Mouse (Mus musculus): ENCODE data around the gene Tubb1. TPM values are rescaled to one million over a fixed set of nuclear protein-coding genes. Genes with fewer than 3 reads are reported as not detected.

The Tubb1 gene
- polyA plus RNA-seq, 1 experiment from 2014 or later = 6.6 TPM

GRCm38 (mm10) chr2:174426856-174427255, 23.6 kb upstream of the Tubb1 start:
- H3K36me3 ChIP-seq (replicated peaks; ENCODE audit: control insufficient read depth, insufficient read depth, low read depth, low read length) = peaks cover 5% of the 10 kb centered on the region
- no peak overlapping the region for H3K4me2 ChIP-seq (ENCODE audit: low read depth, low read length)
- H3K27ac ChIP-seq (replicated peaks; ENCODE audit: low read depth, low read length) = no peak overlapping the region
- H3K27me3 ChIP-seq (ENCODE audit: control insufficient read depth, insufficient read depth, low read length) = no peaks in the 10 kb centered on the region
- no peak for DNase-seq (ENCODE audit: low spot score)
- no peaks in the 10 kb centered on the region for H3K4me1 ChIP-seq (ENCODE audit: control insufficient read depth, insufficient read depth, low read length)
- no peaks in the 10 kb centered on the region for H3K9me3 ChIP-seq (replicated peaks; ENCODE audit: control insufficient read depth, low read length)
- H3K4me3 ChIP-seq (ENCODE audit: low read depth, low read length) = no peak overlapping the region
- ATAC-seq (replicated peaks; ENCODE audit: insufficient number of reproducible peaks, low FRiP score, low TSS enrichment, low read depth) = no peak
- no peak overlapping the region for H3K9ac ChIP-seq (replicated peaks; ENCODE audit: low read length)
- 91% methylated on average over 12 of the region's 12 CpGs for WGBS

- no peaks in the 10 kb centered on the region for H3K4me1 ChIP-seq (ENCODE audit: control insufficient read depth, insufficient read depth, low read length)
- peaks cover 3% of the 10 kb centered on the region for H3K36me3 ChIP-seq (replicated peaks; ENCODE audit: control insufficient read depth, insufficient read depth, low read depth, low read length)
- no peak overlapping the region for H3K4me2 ChIP-seq (ENCODE audit: low read depth, low read length)
- WGBS = 78% methylated on average over 18 of the region's 18 CpGs
- no peaks in the 10 kb centered on the region for H3K9me3 ChIP-seq (replicated peaks; ENCODE audit: control insufficient read depth, low read length)
- no peak overlapping the region for H3K27ac ChIP-seq (replicated peaks; ENCODE audit: low read depth, low read length)
- DNase-seq (ENCODE audit: low spot score) (no peak), ATAC-seq (replicated peaks; ENCODE audit: insufficient number of reproducible peaks, low FRiP score, low TSS enrichment, low read depth) (peak; percentile 24; the same call in 1 of the 2 replicates)
- H3K27me3 ChIP-seq (ENCODE audit: control insufficient read depth, insufficient read depth, low read length) = no peaks in the 10 kb centered on the region
- H3K9ac ChIP-seq (replicated peaks; ENCODE audit: low read length) = no peak overlapping the region
- H3K4me3 ChIP-seq (ENCODE audit: low read depth, low read length) = no peak overlapping the region
Observed at GRCm38 (mm10) chr2:174428076-174428835, 22.2 kb upstream of the Tubb1 start.

- ATAC-seq (replicated peaks; ENCODE audit: insufficient number of reproducible peaks, low FRiP score, low TSS enrichment, low read depth) = no peak; the same call in 1 of the 2 replicates
- Histone ChIP-seq H3K4me1 (ENCODE audit: control insufficient read depth, insufficient read depth, low read length) (no peaks in the 10 kb centered on the region), H3K9me3 (replicated peaks; ENCODE audit: control insufficient read depth, low read length) (no peaks in the 10 kb centered on the region), H3K4me2 (ENCODE audit: low read depth, low read length) (no peak overlapping the region), H3K27me3 (ENCODE audit: control insufficient read depth, insufficient read depth, low read length) (no peaks in the 10 kb centered on the region), H3K36me3 (replicated peaks; ENCODE audit: control insufficient read depth, insufficient read depth, low read depth, low read length) (peaks cover 3% of the 10 kb centered on the region), H3K4me3 (ENCODE audit: low read depth, low read length) (no peak overlapping the region), H3K27ac (replicated peaks; ENCODE audit: low read depth, low read length) (no peak overlapping the region), H3K9ac (replicated peaks; ENCODE audit: low read length) (no peak overlapping the region)
- peak; percentile 31 for DNase-seq (ENCODE audit: low spot score)
- WGBS = 77% methylated on average over 10 of the region's 10 CpGs
Observed at GRCm38 (mm10) chr2:174428996-174429591, 21.4 kb upstream of the Tubb1 start.

- no peak for ATAC-seq (replicated peaks; ENCODE audit: insufficient number of reproducible peaks, low FRiP score, low TSS enrichment, low read depth)
- H3K4me2 ChIP-seq (ENCODE audit: low read depth, low read length) = no peak overlapping the region
- H3K4me3 ChIP-seq (ENCODE audit: low read depth, low read length) = no peak overlapping the region
- no peak overlapping the region for H3K9ac ChIP-seq (replicated peaks; ENCODE audit: low read length)
- no peak overlapping the region for H3K27ac ChIP-seq (replicated peaks; ENCODE audit: low read depth, low read length)
- no peaks in the 10 kb centered on the region; the same call in none of the 2 replicates for H3K36me3 ChIP-seq (replicated peaks; ENCODE audit: control insufficient read depth, insufficient read depth, low read depth, low read length)
- no peaks in the 10 kb centered on the region for H3K4me1 ChIP-seq (ENCODE audit: control insufficient read depth, insufficient read depth, low read length)
- H3K27me3 ChIP-seq (ENCODE audit: control insufficient read depth, insufficient read depth, low read length) = no peaks in the 10 kb centered on the region
- no peaks in the 10 kb centered on the region for H3K9me3 ChIP-seq (replicated peaks; ENCODE audit: control insufficient read depth, low read length)
- no peak for DNase-seq (ENCODE audit: low spot score)
- WGBS = 95% methylated on average over 9 of the region's 9 CpGs
Observed at GRCm38 (mm10) chr2:174434943-174435342, 15.6 kb upstream of the Tubb1 start.

- Histone ChIP-seq H3K4me1 (ENCODE audit: control insufficient read depth, insufficient read depth, low read length) (no peaks in the 10 kb centered on the region), H3K4me2 (ENCODE audit: low read depth, low read length) (no peak overlapping the region), H3K27ac (replicated peaks; ENCODE audit: low read depth, low read length) (no peak overlapping the region), H3K9me3 (replicated peaks; ENCODE audit: control insufficient read depth, low read length) (no peaks in the 10 kb centered on the region), H3K36me3 (replicated peaks; ENCODE audit: control insufficient read depth, insufficient read depth, low read depth, low read length) (no peaks in the 10 kb centered on the region; the same call in none of the 2 replicates), H3K9ac (replicated peaks; ENCODE audit: low read length) (no peak overlapping the region), H3K4me3 (ENCODE audit: low read depth, low read length) (no peak overlapping the region), H3K27me3 (ENCODE audit: control insufficient read depth, insufficient read depth, low read length) (no peaks in the 10 kb centered on the region)
- ATAC-seq (replicated peaks; ENCODE audit: insufficient number of reproducible peaks, low FRiP score, low TSS enrichment, low read depth) (no peak), DNase-seq (ENCODE audit: low spot score) (no peak)
- WGBS = 93% methylated on average over 26 of the region's 26 CpGs
Observed at GRCm38 (mm10) chr2:174436076-174436701, 14.3 kb upstream of the Tubb1 start.

GRCm38 (mm10) chr2:174436916-174437696, 13.4 kb upstream of the Tubb1 start:
- no peak overlapping the region for H3K4me2 ChIP-seq (ENCODE audit: low read depth, low read length)
- H3K27ac ChIP-seq (replicated peaks; ENCODE audit: low read depth, low read length) = no peak overlapping the region
- no peaks in the 10 kb centered on the region for H3K4me1 ChIP-seq (ENCODE audit: control insufficient read depth, insufficient read depth, low read length)
- no peaks in the 10 kb centered on the region; the same call in none of the 2 replicates for H3K36me3 ChIP-seq (replicated peaks; ENCODE audit: control insufficient read depth, insufficient read depth, low read depth, low read length)
- no peaks in the 10 kb centered on the region for H3K9me3 ChIP-seq (replicated peaks; ENCODE audit: control insufficient read depth, low read length)
- DNase-seq (ENCODE audit: low spot score) (no peak), ATAC-seq (replicated peaks; ENCODE audit: insufficient number of reproducible peaks, low FRiP score, low TSS enrichment, low read depth) (no peak)
- WGBS = 91% methylated on average over 7 of the region's 7 CpGs
- no peak overlapping the region for H3K9ac ChIP-seq (replicated peaks; ENCODE audit: low read length)
- H3K4me3 ChIP-seq (ENCODE audit: low read depth, low read length) = no peak overlapping the region
- no peaks in the 10 kb centered on the region for H3K27me3 ChIP-seq (ENCODE audit: control insufficient read depth, insufficient read depth, low read length)

- Histone ChIP-seq H3K36me3 (replicated peaks; ENCODE audit: control insufficient read depth, insufficient read depth, low read depth, low read length) (no peaks in the 10 kb centered on the region; the same call in none of the 2 replicates), H3K4me2 (ENCODE audit: low read depth, low read length) (no peak overlapping the region), H3K4me3 (ENCODE audit: low read depth, low read length) (no peak overlapping the region), H3K27ac (replicated peaks; ENCODE audit: low read depth, low read length) (no peak overlapping the region), H3K9me3 (replicated peaks; ENCODE audit: control insufficient read depth, low read length) (no peaks in the 10 kb centered on the region), H3K27me3 (ENCODE audit: control insufficient read depth, insufficient read depth, low read length) (no peaks in the 10 kb centered on the region), H3K9ac (replicated peaks; ENCODE audit: low read length) (no peak overlapping the region), H3K4me1 (ENCODE audit: control insufficient read depth, insufficient read depth, low read length) (no peaks in the 10 kb centered on the region)
- WGBS = 95% methylated on average over 4 of the region's 4 CpGs
- ATAC-seq (replicated peaks; ENCODE audit: insufficient number of reproducible peaks, low FRiP score, low TSS enrichment, low read depth) (no peak), DNase-seq (ENCODE audit: low spot score) (no peak)
Observed at GRCm38 (mm10) chr2:174437697-174437982, 12.9 kb upstream of the Tubb1 start.

Data from embryonic facial prominence, embryonic 11.5 days (tissue).